Mouse (Mus musculus): Measurements from ENCODE around the gene Cpa2. TPM values are rescaled to one million over a fixed set of nuclear protein-coding genes. Genes with fewer than 3 reads are reported as not detected.

The Cpa2 gene
- polyA plus RNA-seq, 2 experiments from 2014 or later, result 0.34 TPM; not detected in 1

GRCm38 (mm10) chr6:30549231-30549761, 7.9 kb downstream of the Cpa2 start:
- ATAC-seq, result no peak

DNA sequence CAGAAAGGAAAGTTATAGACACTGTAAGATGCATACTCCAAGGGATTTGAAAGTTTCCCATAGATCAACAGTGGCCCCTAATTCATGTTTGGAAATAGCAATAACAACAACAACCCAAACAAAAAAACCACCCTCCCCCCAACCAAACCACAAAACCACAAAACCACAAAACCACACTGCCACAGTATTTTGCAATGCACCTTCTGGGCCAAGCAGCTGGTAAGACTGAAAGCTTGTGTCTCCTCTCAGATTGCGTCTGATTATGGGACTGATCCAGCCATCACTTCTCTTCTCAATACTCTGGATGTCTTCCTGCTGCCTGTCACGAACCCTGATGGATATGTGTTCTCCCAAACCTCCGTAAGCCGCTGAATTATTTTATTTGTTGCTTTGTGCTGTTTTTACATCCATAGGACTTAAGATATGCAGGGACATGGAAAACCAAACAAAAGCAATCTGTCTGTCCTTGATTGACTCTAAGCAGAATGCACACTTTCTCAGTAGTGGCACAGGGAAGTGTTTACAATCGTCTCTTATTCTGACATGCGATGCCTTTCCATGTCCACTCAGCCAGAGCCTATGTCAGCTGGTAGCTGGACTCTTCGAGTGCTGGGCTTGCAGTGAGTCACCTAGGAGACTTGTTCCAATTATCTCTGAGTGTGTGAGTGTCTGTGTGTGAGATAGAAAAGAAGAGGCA, 9.3 kb downstream of the Cpa2 start:
- ATAC-seq, result no peak

DNA sequence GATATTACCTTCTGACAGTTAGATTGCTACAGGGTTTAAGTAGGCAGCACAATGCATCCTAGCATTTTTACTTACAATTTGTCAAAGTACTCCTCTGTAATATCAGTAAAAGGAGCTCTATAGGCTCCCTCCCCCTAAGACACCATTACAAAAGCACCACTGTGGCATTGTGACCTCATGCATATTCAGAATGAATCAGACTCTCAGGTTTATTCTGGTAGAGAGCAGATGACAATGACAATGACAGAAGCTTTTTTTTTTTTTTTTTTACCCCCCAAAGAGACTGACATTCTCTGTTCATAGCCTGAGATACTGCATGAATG, 9.8 kb downstream of the Cpa2 start:
- no peak for ATAC-seq

DNA sequence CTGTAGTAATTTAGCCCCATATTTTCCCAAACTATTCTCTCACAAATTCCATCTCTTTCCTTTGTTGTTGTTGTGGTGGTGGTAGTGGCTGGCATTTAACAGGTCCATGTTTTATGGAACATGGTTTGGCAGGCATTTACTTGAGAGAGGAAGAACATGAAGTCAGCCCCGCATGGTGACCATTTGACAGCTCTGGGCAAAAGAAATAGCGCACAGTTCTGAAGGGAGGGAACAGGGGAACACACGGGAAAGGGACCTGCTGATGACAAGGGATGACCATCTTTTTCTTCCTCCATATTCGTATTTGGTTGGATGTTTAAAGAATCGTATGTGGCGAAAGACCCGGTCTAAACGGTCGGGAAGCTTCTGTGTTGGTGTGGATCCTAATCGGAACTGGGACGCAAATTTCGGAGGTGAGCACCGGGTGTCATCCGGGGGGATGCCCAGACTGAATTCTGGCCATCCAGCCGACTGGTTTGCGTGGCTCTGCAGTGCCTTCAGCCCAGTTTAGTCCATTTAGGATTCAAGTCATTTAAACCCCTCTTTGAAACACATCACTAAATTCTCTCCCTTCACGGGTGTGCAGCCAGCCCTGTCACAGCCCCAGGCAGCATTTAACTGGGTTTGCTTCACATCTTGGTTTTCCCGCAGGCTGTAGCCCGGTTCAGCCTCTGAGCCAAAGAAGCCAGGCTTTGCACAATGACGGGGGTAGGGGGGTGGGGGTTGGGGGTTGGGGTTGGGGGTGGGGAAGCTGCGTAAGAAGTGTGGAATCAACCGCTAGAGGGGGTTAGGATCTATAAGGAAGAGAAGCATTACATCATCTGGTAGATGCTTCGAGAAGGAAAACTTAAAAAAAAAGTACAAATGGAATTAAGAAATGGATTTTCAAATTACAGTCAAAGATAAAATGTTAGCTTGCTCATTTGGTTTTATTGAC, 10.5 kb downstream of the Cpa2 start:
- no peak for ATAC-seq

GRCm38 (mm10) chr6:30552628-30553027, 11.2 kb downstream of the Cpa2 start:
- ATAC-seq, result no peak

DNA sequence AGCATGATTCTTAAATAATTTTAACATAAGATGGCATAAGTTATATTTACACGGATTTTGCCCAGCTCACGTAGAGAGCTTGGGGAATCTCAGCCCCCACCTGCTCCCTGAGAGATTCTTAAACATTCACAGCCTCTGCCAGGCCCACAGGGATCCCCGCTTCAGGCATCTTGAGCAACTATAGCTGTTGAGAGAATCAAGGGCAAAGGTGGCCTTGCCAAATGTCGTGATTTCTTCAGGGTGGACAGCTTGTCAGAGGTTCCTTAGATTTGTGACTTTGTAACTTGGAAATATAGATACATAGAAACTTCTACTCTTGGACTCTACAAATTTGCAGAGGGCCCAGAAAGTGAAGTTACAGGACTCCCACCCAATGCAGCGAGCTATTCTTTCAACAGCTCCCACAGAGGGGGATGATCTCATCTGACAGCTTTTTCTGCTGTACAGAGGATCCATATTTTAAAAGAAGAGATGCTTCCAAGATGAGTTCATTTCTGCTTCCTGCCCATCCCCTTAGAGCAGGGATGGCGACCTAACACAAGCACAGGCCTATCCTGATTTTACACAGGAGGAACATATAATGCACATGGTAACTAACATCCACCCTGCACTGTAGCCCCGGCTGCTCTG, 12.1 kb downstream of the Cpa2 start:
- no peak for ATAC-seq

DNA sequence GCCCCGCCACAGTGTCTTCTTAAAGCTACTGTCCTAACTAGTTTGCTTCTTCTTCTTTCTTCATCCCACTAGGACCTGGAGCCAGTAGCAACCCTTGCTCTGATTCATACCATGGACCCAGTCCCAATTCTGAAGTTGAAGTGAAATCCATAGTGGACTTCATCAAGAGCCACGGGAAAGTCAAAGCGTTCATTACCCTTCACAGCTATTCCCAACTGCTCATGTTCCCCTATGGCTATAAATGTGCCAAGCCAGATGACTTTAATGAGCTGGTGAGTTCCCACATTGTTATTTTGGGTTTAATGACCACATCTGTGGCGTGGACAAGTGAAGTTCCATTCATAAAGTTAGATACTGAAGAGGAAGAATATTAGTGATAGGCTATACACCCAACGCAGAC, 12.7 kb downstream of the Cpa2 start:
- ATAC-seq, result no peak

DNA sequence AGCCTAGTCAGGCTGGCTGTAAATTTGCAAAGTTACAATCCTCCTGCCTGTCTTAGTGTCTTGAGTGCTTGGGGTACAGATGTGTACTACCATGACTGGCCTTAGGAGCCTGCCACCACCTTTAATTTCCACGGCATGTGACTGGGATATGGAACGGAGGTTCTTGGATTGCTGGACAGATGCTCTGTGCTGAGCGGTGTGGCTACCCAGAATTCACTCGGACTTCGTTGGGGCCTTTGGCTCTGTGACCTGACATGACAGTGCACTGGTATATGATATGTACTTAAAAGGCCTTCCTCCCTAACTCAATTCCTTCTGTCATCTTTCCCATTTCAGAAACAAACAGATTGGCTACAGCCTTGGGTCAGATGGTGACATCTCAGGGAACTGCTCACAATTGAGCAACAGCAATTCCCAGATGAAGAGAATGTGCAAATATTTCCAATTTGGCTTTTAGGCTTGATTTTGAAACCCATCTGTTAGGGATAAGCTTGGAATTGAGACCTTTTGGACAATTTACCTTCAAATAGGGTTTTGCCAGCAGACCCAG, 13.3 kb downstream of the Cpa2 start:
- ATAC-seq, result no peak

DNA sequence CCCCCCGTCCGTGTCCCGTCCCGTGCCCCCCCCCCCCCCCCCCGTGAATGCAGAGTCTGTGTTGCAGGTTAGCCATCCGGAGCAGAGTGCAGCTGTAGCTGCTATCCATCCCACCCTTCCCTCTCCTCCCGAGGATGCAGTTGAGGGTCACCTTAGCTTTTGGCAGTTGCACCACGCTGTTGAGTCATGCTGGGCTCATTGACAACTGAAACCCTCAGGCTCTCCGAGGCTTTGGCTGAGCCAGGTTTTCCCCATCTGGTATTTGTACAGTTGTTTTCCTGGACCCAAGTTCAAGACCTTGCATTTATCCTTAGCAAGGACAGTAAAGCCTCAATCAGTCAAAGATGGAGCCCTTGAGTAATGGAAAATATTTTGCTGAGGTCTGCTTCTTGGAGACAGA, 14.7 kb downstream of the Cpa2 start:
- no peak for ATAC-seq

- no peak for ATAC-seq
Measured at GRCm38 (mm10) chr6:30559726-30560125, 18.3 kb downstream of the Cpa2 start.

- no peak for ATAC-seq
Measured at GRCm38 (mm10) chr6:30562132-30562531, 20.8 kb downstream of the Cpa2 start.

DNA sequence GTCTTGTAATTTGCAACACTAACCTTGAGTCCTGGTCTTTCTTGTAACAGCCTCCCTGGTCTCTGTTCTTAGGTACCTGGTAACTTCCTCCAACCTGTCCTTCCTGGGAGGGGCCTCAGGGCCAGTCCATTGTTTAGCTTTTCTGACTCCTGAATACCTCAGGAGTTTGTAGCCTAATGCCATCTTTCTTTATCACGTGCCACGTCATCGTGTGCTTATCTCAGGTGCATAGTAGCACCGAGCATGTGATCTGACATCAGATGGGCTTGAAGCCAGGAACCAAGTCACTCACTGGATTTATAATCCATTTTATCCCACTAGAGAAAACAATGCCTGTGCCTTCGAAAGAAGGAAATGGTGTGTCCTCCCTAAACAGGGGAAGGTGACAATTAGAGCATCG, 22.2 kb downstream of the Cpa2 start:
- no peak for ATAC-seq

DNA sequence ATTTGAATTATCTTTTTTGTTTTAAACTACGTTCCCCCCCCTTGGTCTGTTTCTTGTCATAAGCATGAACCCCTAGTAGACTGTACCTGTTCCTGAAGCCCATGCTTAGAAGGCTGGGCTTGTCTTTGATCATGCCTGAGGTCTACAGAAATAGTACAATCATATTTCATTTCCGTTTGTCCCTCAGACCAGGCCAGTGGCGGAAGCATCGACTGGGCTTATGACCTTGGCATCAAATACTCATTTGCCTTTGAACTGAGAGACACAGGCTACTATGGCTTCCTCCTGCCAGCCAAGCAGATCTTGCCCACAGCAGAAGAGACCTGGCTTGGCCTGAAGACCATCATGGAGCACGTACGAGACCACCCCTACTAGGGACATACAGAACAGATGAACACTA, 22.7 kb downstream of the Cpa2 start:
- no peak for ATAC-seq

- no peak for ATAC-seq
Measured at GRCm38 (mm10) chr6:30568069-30568468, 26.7 kb downstream of the Cpa2 start, which contains the start of gene Cpa4. Cpa4 (plus strand) TSS chr6:30568369.

GRCm38 (mm10) chr6:30569331-30569730, 27.9 kb downstream of the Cpa2 start:
- ATAC-seq, result no peak

DNA sequence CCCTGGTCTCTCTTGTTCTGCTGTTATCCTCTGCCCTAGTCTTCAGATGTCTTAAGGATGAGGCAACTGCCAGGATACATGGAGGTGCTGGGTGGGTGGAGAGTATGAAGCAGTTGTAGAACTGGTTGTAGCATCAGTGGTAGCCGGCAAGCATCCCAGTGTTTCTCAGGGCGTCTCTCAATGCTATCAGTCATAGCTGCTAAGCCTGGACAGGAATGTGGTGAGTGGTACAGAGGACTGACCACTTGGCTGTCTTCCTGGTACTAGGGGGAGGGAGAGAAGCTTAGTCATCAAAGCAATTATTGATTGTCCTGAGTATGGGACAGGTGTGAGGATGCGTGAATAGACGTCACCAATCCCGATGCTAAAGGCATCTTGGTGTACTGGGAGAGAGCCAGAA, 28.6 kb downstream of the Cpa2 start:
- ATAC-seq, result no peak

- no peak for ATAC-seq
Measured at GRCm38 (mm10) chr6:30572456-30573311, 31.3 kb downstream of the Cpa2 start.

GRCm38 (mm10) chr6:30573380-30573779, 32.0 kb downstream of the Cpa2 start:
- ATAC-seq, result no peak

- ATAC-seq, result no peak
Measured at GRCm38 (mm10) chr6:30574945-30575344, 33.6 kb downstream of the Cpa2 start.

- ATAC-seq, result no peak
Measured at GRCm38 (mm10) chr6:30576477-30577203, 35.3 kb downstream of the Cpa2 start.

Measured in activated CD4-positive, CD25-positive, alpha-beta regulatory T cell, adult 4 months (primary cell).